Mouse (Mus musculus) heart, embryonic 10.5 days (tissue): ENCODE data around the gene Fbxw9. TPM values are rescaled to one million over a fixed set of nuclear protein-coding genes. Genes with fewer than 3 reads are reported as not detected.
A peak's percentile ranks its signal among the peaks of the same experiment; 100 is the strongest.
"Not testable (repeated sequence)": the region's sequence is repeated elsewhere in the genome, so short reads cannot be mapped to it uniquely, and the experiment has no call there.

Experiments used
- DNase-seq: peaks from one replicate; pipeline ENCODE4 v3.0.0-alpha.2; 2017; ENCODE audit warnings: low spot score
- H3K27ac ChIP-seq: fragments of 300-500 bp; sonication (generic); 2 replicates; pipeline ENCODE4 v1.5.1; 2016; ENCODE audit warnings: mild to moderate bottlenecking
- H3K27me3 ChIP-seq: fragments of 300-500 bp; sonication (generic); 2 replicates; pipeline ENCODE4 v1.6.1; 2016; ENCODE audit warnings: mild to moderate bottlenecking; ENCODE audit not compliant: poor library complexity, insufficient read depth, severe bottlenecking
- H3K36me3 ChIP-seq: fragments of 300-500 bp; sonication (generic); 2 replicates; pipeline ENCODE4 v1.6.1; 2016; ENCODE audit warnings: mild to moderate bottlenecking, moderate library complexity
- H3K4me1 ChIP-seq: fragments of 300-500 bp; sonication (generic); 2 replicates; pipeline ENCODE4 v1.6.1; 2016; ENCODE audit warnings: mild to moderate bottlenecking
- H3K4me3 ChIP-seq: fragments of 300-500 bp; sonication (generic); 2 replicates; pipeline ENCODE4 v1.5.1; 2016; ENCODE audit warnings: mild to moderate bottlenecking, moderate library complexity
- H3K9me3 ChIP-seq: fragments of 300-500 bp; sonication (generic); 2 replicates; pipeline ENCODE4 v1.6.1; 2016; ENCODE audit warnings: mild to moderate bottlenecking, moderate library complexity
- WGBS: fragments of 180-500 bp; shearing (Covaris S2); methylation state at CpG from one replicate; pipeline ENCODE4 v1.1.7; 2016; 5-methylcytosine and 5-hydroxymethylcytosine counted together
- polyA plus RNA-seq: library from polyadenylated mRNA; unstranded; fragments of >200 nt; fragmentation: Nextera tagmentation; extraction: Ambion mirVana; gene quantifications from 2 replicates; pipeline ENCODE4 v1.2.1, GENCODE M21; 2016

Gene Fbxw9
- polyA plus RNA-seq, 1 experiment from 2014 or later, result 21.0 TPM

GRCm38 (mm10) chr8:85080532-85081215 lies 20.8 kb downstream of the Fbxw9 start, which contains the start of gene Wdr83os:
Wdr83os (plus strand) TSS chr8:85080740.
- DNase-seq, result peak; percentile 88
- peak within 1 kb of the TSS; percentile 90 for H3K4me3 ChIP-seq
- peaks cover 41% of the 10 kb centered on the region for H3K4me1 ChIP-seq
- no peaks in the 10 kb centered on the region for H3K27me3 ChIP-seq
- H3K36me3 ChIP-seq, result peaks cover 35% of the 10 kb centered on the region
- peak within 1 kb of the TSS; percentile 86 for H3K27ac ChIP-seq
- WGBS, result under 1% methylated on average over 30 of the region's 30 CpGs
- H3K9me3 ChIP-seq, result no peaks in the 10 kb centered on the region

GRCm38 (mm10) chr8:85081216-85081555 lies 21.3 kb downstream of the Fbxw9 start, which contains the start of gene Wdr83:
Wdr83 (minus strand) TSS chr8:85081306.
- DNase-seq, result peak; percentile 92
- peak within 1 kb of the TSS; percentile 90 for H3K4me3 ChIP-seq
- H3K9me3 ChIP-seq, result no peaks in the 10 kb centered on the region
- H3K27ac ChIP-seq, result peak within 1 kb of the TSS; percentile 86
- H3K27me3 ChIP-seq, result no peaks in the 10 kb centered on the region
- WGBS, result 3% methylated on average over 9 of the region's 9 CpGs
- peaks cover 36% of the 10 kb centered on the region for H3K4me1 ChIP-seq
- peaks cover 32% of the 10 kb centered on the region for H3K36me3 ChIP-seq

GRCm38 (mm10) chr8:85082169-85082568 lies 22.3 kb downstream of the Fbxw9 start:
- not testable (repeated sequence) for H3K4me3 ChIP-seq, H3K9me3 ChIP-seq, H3K27me3 ChIP-seq, H3K27ac ChIP-seq, DNase-seq
- Histone ChIP-seq H3K36me3 (peaks cover 30% of the 10 kb centered on the region), H3K4me1 (peaks cover 36% of the 10 kb centered on the region)
- 82% methylated on average over 4 of the region's 4 CpGs for WGBS

GRCm38 (mm10) chr8:85083108-85083813 lies 23.4 kb downstream of the Fbxw9 start, which contains the start of gene Man2b1:
Man2b1 (plus strand) TSS chr8:85083270.
- H3K36me3 ChIP-seq, result peaks cover 31% of the 10 kb centered on the region
- WGBS, result 1% methylated on average over 30 of the region's 30 CpGs
- H3K4me3 ChIP-seq, result peak within 1 kb of the TSS; percentile 72
- H3K27ac ChIP-seq, result peak within 1 kb of the TSS; percentile 78
- H3K27me3 ChIP-seq, result no peaks in the 10 kb centered on the region
- no peaks in the 10 kb centered on the region for H3K9me3 ChIP-seq
- peak; percentile 94 for DNase-seq
- H3K4me1 ChIP-seq, result peaks cover 36% of the 10 kb centered on the region

- Histone ChIP-seq H3K27ac (no peak overlapping the region), H3K4me1 (peaks cover 26% of the 10 kb centered on the region)
- WGBS, result 87% methylated on average over 8 of the region's 8 CpGs
Measured at GRCm38 (mm10) chr8:85084633-85085032, 24.8 kb downstream of the Fbxw9 start.

GRCm38 (mm10) chr8:85086238-85086637 lies 26.4 kb downstream of the Fbxw9 start:
- Histone ChIP-seq H3K4me1 (peaks cover 20% of the 10 kb centered on the region), H3K9me3 (no peaks in the 10 kb centered on the region), H3K36me3 (peaks cover 36% of the 10 kb centered on the region), H3K27ac (no peak overlapping the region), H3K27me3 (no peaks in the 10 kb centered on the region), H3K4me3 (no peak overlapping the region)
- 77% methylated on average over 3 of the region's 3 CpGs for WGBS
- no peak for DNase-seq

More at GRCm38 (mm10) chr8:85084633-85085032, 24.8 kb downstream of the Fbxw9 start:
- no peak for DNase-seq
- no peaks in the 10 kb centered on the region for H3K27me3 ChIP-seq
- H3K4me3 ChIP-seq, result no peak overlapping the region
- peaks cover 31% of the 10 kb centered on the region for H3K36me3 ChIP-seq
- H3K9me3 ChIP-seq, result no peaks in the 10 kb centered on the region

GRCm38 (mm10) chr8:85088771-85089170 lies 28.9 kb downstream of the Fbxw9 start:
- WGBS, result 82% methylated on average over 2 of the region's 2 CpGs
- no peak overlapping the region for H3K27ac ChIP-seq
- no peaks in the 10 kb centered on the region for H3K27me3 ChIP-seq

GRCm38 (mm10) chr8:85090856-85091255 lies 31.0 kb downstream of the Fbxw9 start:
- 89% methylated on average over 11 of the region's 11 CpGs for WGBS
- peaks cover 3% of the 10 kb centered on the region; the same call in 1 of the 2 replicates for H3K4me1 ChIP-seq
- H3K27me3 ChIP-seq, result no peaks in the 10 kb centered on the region
- no peak overlapping the region for H3K27ac ChIP-seq
- no peaks in the 10 kb centered on the region for H3K9me3 ChIP-seq
- peak; percentile 72 for DNase-seq
- no peak overlapping the region for H3K4me3 ChIP-seq
- peaks cover 53% of the 10 kb centered on the region for H3K36me3 ChIP-seq

More at GRCm38 (mm10) chr8:85088771-85089170, 28.9 kb downstream of the Fbxw9 start:
- Histone ChIP-seq H3K9me3 (no peaks in the 10 kb centered on the region), H3K36me3 (peaks cover 39% of the 10 kb centered on the region), H3K4me1 (peaks cover 8% of the 10 kb centered on the region), H3K4me3 (no peak overlapping the region)
- no peak for DNase-seq

GRCm38 (mm10) chr8:85091526-85092090 lies 31.8 kb downstream of the Fbxw9 start:
- H3K9me3 ChIP-seq, result no peaks in the 10 kb centered on the region
- H3K4me3 ChIP-seq, result no peak overlapping the region
- H3K27ac ChIP-seq, result no peak overlapping the region
- no peaks in the 10 kb centered on the region for H3K27me3 ChIP-seq
- H3K36me3 ChIP-seq, result peaks cover 59% of the 10 kb centered on the region
- peak; percentile 74 for DNase-seq
- H3K4me1 ChIP-seq, result peaks cover 3% of the 10 kb centered on the region; the same call in 1 of the 2 replicates
- 19% methylated on average over 21 of the region's 21 CpGs for WGBS

GRCm38 (mm10) chr8:85095051-85095450 lies 35.2 kb downstream of the Fbxw9 start:
- Histone ChIP-seq H3K4me1 (peaks cover 3% of the 10 kb centered on the region; the same call in 1 of the 2 replicates), H3K36me3 (peaks cover 53% of the 10 kb centered on the region), H3K27ac (no peak overlapping the region), H3K9me3 (no peaks in the 10 kb centered on the region), H3K27me3 (no peaks in the 10 kb centered on the region), H3K4me3 (no peak overlapping the region)
- 91% methylated on average over 13 of the region's 13 CpGs for WGBS
- DNase-seq, result peak; percentile 58

GRCm38 (mm10) chr8:85095566-85095965 lies 35.7 kb downstream of the Fbxw9 start:
- 89% methylated on average over 7 of the region's 7 CpGs for WGBS
- Histone ChIP-seq H3K4me3 (no peak overlapping the region), H3K36me3 (peaks cover 53% of the 10 kb centered on the region), H3K4me1 (peaks cover 3% of the 10 kb centered on the region; the same call in 1 of the 2 replicates), H3K9me3 (no peaks in the 10 kb centered on the region), H3K27ac (no peak overlapping the region), H3K27me3 (no peaks in the 10 kb centered on the region)
- DNase-seq, result peak; percentile 69

- Histone ChIP-seq H3K36me3 (peaks cover 49% of the 10 kb centered on the region), H3K27me3 (no peaks in the 10 kb centered on the region), H3K27ac (no peak overlapping the region), H3K4me1 (peaks cover 3% of the 10 kb centered on the region; the same call in 1 of the 2 replicates), H3K4me3 (no peak overlapping the region), H3K9me3 (no peaks in the 10 kb centered on the region)
- DNase-seq, result peak; percentile 68
- WGBS, result 88% methylated on average over 16 of the region's 16 CpGs
Measured at GRCm38 (mm10) chr8:85096196-85096595, 36.3 kb downstream of the Fbxw9 start.

GRCm38 (mm10) chr8:85096850-85097249 lies 37.0 kb downstream of the Fbxw9 start:
- Histone ChIP-seq H3K27ac (no peak overlapping the region), H3K4me1 (no peaks in the 10 kb centered on the region), H3K4me3 (no peak overlapping the region), H3K36me3 (peaks cover 49% of the 10 kb centered on the region), H3K27me3 (no peaks in the 10 kb centered on the region), H3K9me3 (no peaks in the 10 kb centered on the region)
- WGBS, result 81% methylated on average over 4 of the region's 4 CpGs
- DNase-seq, result peak; percentile 57
